Mouse (Mus musculus) bone marrow macrophage, adult 2 months (primary cell): Measurements from ENCODE around the gene Fam126a. TPM values are rescaled to one million over a fixed set of nuclear protein-coding genes. Genes with fewer than 3 reads are reported as not detected.
A peak's percentile ranks its signal among the peaks of the same experiment; 100 is the strongest.

Experiments used
- H3K27ac ChIP-seq: 2 replicates; pipeline ENCODE4 v1.5.1; 2012; ENCODE audit warnings: low read depth, low read length; ENCODE audit not compliant: insufficient read depth
- H3K4me1 ChIP-seq: 2 replicates; pipeline ENCODE4 v1.6.1; 2012; ENCODE audit warnings: low read length; ENCODE audit not compliant: control insufficient read depth, insufficient read depth
- H3K4me3 ChIP-seq: 2 replicates; pipeline ENCODE4 v1.5.1; 2012; ENCODE audit warnings: mild to moderate bottlenecking, low read length, moderate library complexity; ENCODE audit not compliant: insufficient read depth
- CTCF ChIP-seq: IDR thresholded peaks from 2 replicates; pipeline ENCODE4 v1.5.1; 2012; ENCODE audit warnings: low read depth, mild to moderate bottlenecking, low read length, moderate library complexity
- POLR2A ChIP-seq: IDR thresholded peaks from 2 replicates; pipeline ENCODE4 v1.6.1; 2012; ENCODE audit warnings: mild to moderate bottlenecking, low read depth, low read length, borderline replicate concordance
- polyA plus RNA-seq: library from polyadenylated mRNA; stranded (reverse); fragments of >200 nt; gene quantifications from 2 replicates; pipeline ENCODE4 v1.2.4, GENCODE M21; 2012; ENCODE audit not compliant: missing spikeins, insufficient read depth, insufficient read length

The Fam126a gene
- polyA plus RNA-seq, 1 experiment: 24.3 TPM

DNA sequence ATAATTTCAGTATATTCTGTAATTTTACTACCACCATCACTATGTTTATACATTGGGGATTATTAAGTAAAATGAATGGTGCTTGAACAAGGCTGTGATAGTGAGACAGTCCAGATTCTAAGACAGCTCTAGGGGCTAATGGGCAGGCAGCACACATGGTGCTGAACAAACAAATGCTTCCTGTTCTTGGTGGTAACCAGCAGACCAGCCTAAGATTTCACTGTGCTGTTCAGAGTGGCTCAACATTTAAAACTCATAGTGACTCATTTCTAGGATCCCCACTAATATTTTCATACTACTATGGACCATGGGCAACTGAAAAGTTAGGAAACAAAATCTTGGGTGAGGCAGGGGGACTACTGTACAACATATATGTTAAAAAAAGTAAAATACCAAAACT lies 10.1 kb upstream of the Fam126a start:
- no peak for TF ChIP-seq CTCF
- no peak for TF ChIP-seq POLR2A
- no peak overlapping the region for H3K4me3 ChIP-seq
- H3K27ac ChIP-seq: no peak overlapping the region
- H3K4me1 ChIP-seq: peaks cover 44% of the 10 kb centered on the region

DNA sequence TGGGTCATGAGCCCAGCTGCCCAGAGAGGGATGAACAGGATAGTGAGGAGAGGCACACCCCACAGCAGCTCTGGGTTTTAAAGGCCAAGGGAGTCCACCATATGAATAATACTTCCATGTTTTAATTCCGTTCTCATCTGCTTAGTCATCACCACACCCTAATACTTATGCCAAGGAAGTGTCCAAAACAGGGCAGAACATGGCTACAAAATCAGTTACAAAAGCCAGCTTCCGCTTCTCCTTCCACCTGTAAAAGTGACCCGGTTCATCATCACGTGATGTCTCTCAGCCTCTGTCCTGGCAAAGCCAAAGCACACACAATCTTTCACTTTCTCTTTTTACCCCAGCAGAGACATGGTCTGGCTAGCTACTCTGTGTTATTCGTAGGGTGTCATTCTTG lies 8.9 kb upstream of the Fam126a start:
- Histone ChIP-seq H3K4me1 (peaks cover 53% of the 10 kb centered on the region), H3K4me3 (peak overlapping the region; percentile 29; the same call in 1 of the 2 replicates), H3K27ac (peak overlapping the region; percentile 97)
- TF ChIP-seq POLR2A (no peak), CTCF (no peak)

DNA sequence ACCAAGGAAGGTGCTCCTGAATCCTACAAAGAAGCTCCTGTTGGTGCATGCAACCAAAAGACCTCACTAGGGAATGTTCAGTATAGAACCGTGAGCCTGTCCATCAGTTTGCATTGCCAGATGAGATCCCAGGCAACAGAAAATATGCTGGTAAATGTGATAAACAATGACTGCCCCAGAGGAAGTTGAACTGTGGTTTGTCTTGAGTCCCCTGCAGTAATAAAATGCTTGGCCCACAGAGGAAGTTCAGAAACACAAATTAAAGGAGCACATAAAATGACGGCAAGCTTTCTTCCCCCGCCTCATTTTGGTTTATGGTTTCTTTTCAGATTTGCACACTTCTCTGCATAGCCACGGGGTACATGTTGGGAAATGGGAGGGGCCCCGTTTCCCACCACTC lies 8.3 kb upstream of the Fam126a start:
- Histone ChIP-seq H3K4me1 (peaks cover 57% of the 10 kb centered on the region), H3K4me3 (peak overlapping the region; percentile 29), H3K27ac (peak overlapping the region; percentile 97)
- TF ChIP-seq CTCF (no peak), POLR2A (no peak)

DNA sequence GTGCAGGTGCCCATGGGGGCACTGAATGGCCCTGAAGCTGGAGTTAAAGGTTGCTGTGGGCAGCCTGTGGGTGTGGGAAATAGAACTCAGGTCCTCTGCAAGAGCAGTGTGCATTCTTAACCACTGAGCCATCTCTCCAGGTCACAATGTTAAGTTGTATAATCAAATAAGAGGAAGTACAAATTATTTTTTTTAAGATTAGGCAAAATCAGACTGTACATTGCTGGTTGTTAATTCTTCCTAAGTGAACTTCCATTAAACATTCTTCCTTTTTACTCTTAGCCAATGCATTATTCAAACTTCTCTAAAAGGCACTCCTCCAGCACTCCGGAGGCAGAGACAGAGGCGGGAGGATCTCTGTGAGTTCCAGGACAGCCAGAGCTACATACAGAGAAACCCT lies 7.7 kb upstream of the Fam126a start:
- Histone ChIP-seq H3K4me3 (no peak overlapping the region), H3K27ac (peak overlapping the region; percentile 69), H3K4me1 (peaks cover 62% of the 10 kb centered on the region)
- TF ChIP-seq POLR2A (no peak), CTCF (no peak)

DNA sequence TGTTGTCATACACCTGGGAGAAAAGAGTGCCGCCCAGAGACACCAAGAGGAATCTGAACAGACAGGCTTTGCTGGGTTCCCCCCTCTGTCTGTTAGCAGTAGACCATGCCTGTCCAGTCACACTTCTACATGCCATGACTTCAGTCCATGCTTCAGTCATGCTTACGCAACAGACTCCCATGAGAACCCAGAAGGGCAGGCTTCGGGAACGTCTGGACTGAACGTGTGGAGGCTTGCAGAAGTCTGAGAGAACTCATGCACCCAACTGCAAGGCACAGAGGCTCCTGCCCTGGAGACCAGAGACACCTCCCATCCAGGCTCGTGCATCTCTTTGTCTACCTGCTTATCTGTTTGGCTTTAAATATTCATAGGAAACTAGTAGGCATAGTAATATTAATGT lies 6.2 kb upstream of the Fam126a start:
- no peak for TF ChIP-seq CTCF
- TF ChIP-seq POLR2A: no peak
- H3K27ac ChIP-seq: no peak overlapping the region
- H3K4me1 ChIP-seq: peaks cover 58% of the 10 kb centered on the region
- no peak overlapping the region for H3K4me3 ChIP-seq

DNA sequence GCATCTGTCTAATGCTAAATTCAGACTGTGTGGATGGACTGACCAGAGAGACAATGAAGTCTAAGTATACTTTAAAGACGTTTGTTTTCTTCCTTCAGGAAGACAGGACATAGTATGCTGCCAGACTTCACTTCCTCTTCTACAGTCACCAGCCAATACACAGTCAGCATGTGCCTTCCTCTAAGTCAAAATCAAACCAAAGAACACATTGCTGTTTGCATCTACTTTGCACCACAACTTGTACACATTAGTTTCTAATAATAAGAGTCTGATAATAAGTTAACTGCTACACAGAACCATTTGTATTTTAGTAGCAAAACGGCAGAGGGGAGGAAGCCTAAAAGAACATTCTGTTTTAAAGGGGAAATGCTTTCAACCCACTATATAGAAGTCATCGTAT lies 4.5 kb upstream of the Fam126a start:
- TF ChIP-seq CTCF (no peak), POLR2A (no peak)
- Histone ChIP-seq H3K4me1 (peaks cover 59% of the 10 kb centered on the region), H3K4me3 (no peak overlapping the region), H3K27ac (peak overlapping the region; percentile 72)

DNA sequence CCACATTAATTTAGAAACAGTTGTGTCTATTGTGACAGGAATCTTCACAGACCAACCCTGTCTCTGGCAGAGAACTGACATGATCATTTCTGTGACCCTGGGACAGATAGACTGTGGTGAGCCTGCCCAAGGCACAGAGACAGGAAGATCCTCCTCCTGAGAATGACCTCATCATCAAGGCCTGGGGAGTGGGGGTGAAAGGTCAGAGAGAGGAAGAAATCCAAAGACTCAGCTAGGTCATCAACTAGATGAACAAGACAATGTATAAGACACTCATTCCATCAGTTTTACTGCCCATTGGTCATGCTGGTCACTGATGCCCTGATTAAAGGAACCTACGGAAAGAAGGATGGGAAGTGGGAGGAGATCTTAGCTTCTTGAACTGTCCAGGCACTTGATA lies 3.6 kb upstream of the Fam126a start:
- Histone ChIP-seq H3K4me3 (no peak overlapping the region), H3K4me1 (peaks cover 50% of the 10 kb centered on the region), H3K27ac (peak overlapping the region; percentile 72)
- TF ChIP-seq POLR2A: no peak

DNA sequence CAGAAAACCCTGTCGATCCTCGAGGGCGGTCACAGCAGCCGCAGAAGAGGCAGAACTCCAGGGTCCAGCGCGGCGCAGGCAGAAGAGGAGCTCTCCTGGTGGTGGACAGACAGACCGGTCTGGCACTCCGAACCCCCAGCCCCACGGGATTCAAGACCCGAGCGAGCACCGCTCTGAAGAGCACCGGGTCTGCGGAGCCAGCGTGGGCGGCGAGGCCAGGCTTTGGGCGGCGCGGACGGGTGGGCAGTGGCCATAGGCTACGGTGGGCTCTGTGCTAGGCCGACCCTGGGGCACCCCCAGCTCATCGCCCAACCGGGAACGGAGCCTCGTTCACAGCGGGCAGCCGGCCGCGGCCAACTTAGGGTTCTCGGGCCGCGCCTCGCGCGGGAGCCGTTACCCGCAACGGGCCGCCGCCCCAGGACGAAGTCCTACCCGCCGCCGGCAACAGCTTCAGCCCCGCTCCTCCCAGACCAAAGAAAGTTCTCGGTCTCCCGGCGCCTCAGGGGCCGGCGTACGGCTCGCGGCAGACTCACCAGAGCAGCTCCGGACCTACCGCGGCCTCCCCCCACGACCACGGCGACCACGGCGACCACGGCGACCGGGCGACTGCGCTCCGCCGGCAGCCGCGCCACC lies 428 bp downstream of the Fam126a start:
- Histone ChIP-seq H3K4me3 (peak overlapping the region; percentile 74), H3K27ac (peak overlapping the region; percentile 35), H3K4me1 (peaks cover 26% of the 10 kb centered on the region)
- TF ChIP-seq CTCF (no peak), POLR2A (no peak)

DNA sequence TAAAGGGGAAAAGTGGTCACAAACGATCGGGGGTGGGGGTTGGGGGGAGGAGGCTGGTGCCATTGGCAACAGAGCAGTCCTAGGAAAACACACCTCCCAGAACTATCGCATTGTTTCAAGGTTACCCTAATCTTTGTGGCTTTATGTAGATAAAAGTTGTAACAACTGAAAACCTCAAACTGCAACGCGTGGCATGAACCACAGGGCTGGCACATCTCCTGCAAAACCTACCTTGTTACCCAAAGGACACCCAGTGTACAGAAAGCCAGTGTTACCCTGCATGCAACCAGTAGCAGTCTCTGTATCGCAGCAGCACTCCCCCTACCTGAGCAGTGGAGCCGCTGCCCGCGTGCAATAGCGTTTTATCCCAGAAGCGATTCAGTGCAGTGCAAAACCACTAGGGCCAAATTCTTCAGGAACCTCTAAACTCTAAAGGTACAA lies 1.1 kb downstream of the Fam126a start:
- Histone ChIP-seq H3K27ac (no peak overlapping the region), H3K4me3 (peak overlapping the region; percentile 74), H3K4me1 (peaks cover 25% of the 10 kb centered on the region)
- no peak for TF ChIP-seq POLR2A

DNA sequence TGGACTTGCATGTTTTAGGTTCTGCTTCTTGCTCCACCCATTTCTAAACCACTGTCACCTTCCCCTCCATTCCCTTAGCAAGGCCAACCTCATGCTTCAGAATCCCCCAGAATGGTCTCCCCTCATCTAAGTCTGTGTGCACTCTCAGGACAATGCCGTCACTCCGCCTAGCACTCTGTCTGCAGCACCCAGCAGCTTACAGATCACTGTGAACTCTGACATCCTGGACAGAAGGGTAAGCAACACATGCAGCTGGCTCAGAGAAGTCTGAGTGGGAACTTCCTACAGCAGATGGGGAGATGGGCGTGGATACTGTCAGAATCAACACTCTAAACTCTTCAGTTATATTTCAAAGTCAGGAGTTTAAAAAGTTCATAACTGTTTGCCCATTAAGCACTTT lies 5.5 kb downstream of the Fam126a start:
- no peak overlapping the region for H3K4me3 ChIP-seq
- no peak overlapping the region for H3K27ac ChIP-seq
- TF ChIP-seq CTCF: no peak
- no peak for TF ChIP-seq POLR2A
- H3K4me1 ChIP-seq: peaks cover 12% of the 10 kb centered on the region

DNA sequence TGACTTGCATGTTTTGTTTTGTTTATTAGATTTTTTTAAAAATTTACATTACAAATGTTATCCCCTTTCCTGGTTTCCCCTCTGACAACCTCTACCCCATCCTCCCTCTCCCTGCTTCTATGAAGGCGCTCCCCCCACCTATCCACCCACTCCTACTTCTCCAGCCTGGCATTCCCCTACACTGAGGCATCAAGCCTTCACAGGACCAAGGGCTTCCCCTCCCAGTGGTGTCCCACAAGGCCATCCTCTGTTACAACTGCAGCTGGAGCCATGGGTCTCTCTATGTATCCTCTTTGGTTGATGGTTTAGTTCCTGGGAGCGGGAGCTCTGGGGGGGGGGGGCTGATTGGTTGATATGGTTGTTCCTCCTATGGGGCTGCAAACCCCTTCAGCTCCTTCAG lies 7.3 kb downstream of the Fam126a start:
- H3K4me1 ChIP-seq: peaks cover 10% of the 10 kb centered on the region
- no peak overlapping the region for H3K4me3 ChIP-seq
- TF ChIP-seq CTCF: no peak
- TF ChIP-seq POLR2A: no peak
- H3K27ac ChIP-seq: no peak overlapping the region
